Mouse (Mus musculus): ENCODE measurements at regions not wholly inside any gene's neighbourhood (a gene's known extent, or its start where the extent isn't known, plus 50 kb on each side); places are given as distances from the start of the nearest gene placed in this dataset.
"Not testable (repeated sequence)": the region's sequence is repeated elsewhere in the genome, so short reads cannot be mapped to it uniquely, and the experiment has no call there.

- no peak for DNase-seq
These were observed 217.5 kb downstream of the Pten start for GRCm38 (mm10) chr19:32974778-32975240.

GRCm38 (mm10) chr19:32975303-32975702 lies 218.0 kb downstream of the Pten start:
- no peak for DNase-seq

GRCm38 (mm10) chr19:32976507-32976906 lies 219.2 kb downstream of the Pten start:
- DNase-seq, result no peak

GRCm38 (mm10) chr19:32978037-32978745 lies 220.9 kb downstream of the Pten start:
- DNase-seq, result no peak

- no peak for DNase-seq
These were observed 222.8 kb downstream of the Pten start for GRCm38 (mm10) chr19:32980142-32980541.

GRCm38 (mm10) chr19:32988713-32989112 lies 231.4 kb downstream of the Pten start:
- no peak for DNase-seq

- no peak for DNase-seq
These were observed 232.0 kb downstream of the Pten start for GRCm38 (mm10) chr19:32989346-32989745.

- no peak for DNase-seq
These were observed 233.3 kb downstream of the Pten start for GRCm38 (mm10) chr19:32990576-32990975.

- no peak for DNase-seq
These were observed 241.4 kb downstream of the Pten start for GRCm38 (mm10) chr19:32998576-32999170.

GRCm38 (mm10) chr19:33007582-33007981 lies 250.3 kb downstream of the Pten start:
- no peak for DNase-seq

GRCm38 (mm10) chr19:33008076-33008475 lies 250.8 kb downstream of the Pten start:
- DNase-seq, result no peak

GRCm38 (mm10) chr19:33008794-33009193 lies 251.5 kb downstream of the Pten start:
- no peak for DNase-seq

GRCm38 (mm10) chr19:33010886-33011446 lies 253.7 kb downstream of the Pten start:
- DNase-seq, result no peak

- not testable (repeated sequence) for DNase-seq
These were observed 257.6 kb downstream of the Pten start for GRCm38 (mm10) chr19:33014879-33015278.

GRCm38 (mm10) chr19:33021161-33021560 lies 263.9 kb downstream of the Pten start:
- DNase-seq, result no peak

GRCm38 (mm10) chr19:33022839-33023428 lies 265.6 kb downstream of the Pten start:
- DNase-seq, result no peak

- no peak for DNase-seq
These were observed 272.6 kb downstream of the Pten start for GRCm38 (mm10) chr19:33029688-33030444.

- DNase-seq, result no peak
These were observed 283.2 kb downstream of the Pten start for GRCm38 (mm10) chr19:33040512-33040911.

GRCm38 (mm10) chr19:33040991-33041390 lies 283.7 kb downstream of the Pten start:
- DNase-seq, result no peak

GRCm38 (mm10) chr19:33042760-33043159 lies 285.5 kb downstream of the Pten start:
- DNase-seq, result no peak

- DNase-seq, result no peak
These were observed 286.4 kb downstream of the Pten start for GRCm38 (mm10) chr19:33043696-33044095.

GRCm38 (mm10) chr19:33048754-33049442 lies 291.6 kb downstream of the Pten start:
- no peak for DNase-seq
